Mouse (Mus musculus) c-Kit-positive CD71-positive TER-119-positive erythroid progenitor cells, embryonic 14.5 days (primary cell): ENCODE results near the gene Vmn1r58.
"Not testable (repeated sequence)": the region's sequence is repeated elsewhere in the genome, so short reads cannot be mapped to it uniquely, and the experiment has no call there.

Source experiments
- DNase-seq: peaks from one replicate; pipeline ENCODE4 v3.0.0-alpha.2; 2013; ENCODE audit warnings: low spot score

The Vmn1r58 gene

DNA sequence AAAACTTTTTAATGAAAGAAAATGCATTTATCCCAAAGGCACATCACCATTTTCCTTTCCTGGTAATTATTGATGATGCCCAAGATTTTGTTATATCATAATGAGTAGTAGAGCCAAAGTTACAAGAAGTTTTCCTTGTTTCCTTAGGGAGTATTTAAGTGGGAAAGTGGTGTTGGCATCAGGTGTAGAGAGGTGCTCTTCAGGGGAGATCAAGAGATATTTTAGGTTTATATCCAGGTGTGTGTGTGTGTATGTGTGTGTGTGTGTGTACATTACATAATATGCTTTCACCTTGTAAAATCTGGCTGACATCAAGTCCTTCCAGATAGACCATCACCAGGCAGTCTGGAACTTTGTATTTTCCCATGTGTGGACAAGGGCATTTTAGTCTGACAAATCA is at the start of gene Vmn1r58:
Vmn1r58 (minus strand) TSS at position 101 of the 400 bp plus-strand sequence.
- DNase-seq: not testable (repeated sequence)

DNA sequence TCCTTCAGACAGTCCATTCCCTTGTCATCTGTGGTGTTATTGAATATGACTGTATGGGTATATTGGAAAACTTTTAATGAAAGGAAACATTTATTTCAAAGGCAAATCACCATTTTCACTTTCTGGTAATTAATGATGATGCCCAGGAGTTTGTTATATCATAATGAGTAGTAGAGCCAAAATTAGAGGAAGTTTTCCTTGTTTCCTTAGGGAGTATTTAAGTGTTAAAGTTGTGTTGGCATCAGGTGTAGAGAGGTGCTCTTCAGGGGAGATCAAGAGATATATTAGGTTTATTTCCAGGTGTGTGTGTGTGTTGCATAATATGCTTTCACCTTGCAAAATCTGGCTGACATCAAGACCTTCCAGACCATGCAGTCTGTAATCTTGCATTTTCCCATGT is 43.5 kb upstream of the Vmn1r58 start, which contains the start of gene Vmn1r59:
Vmn1r59 (minus strand) TSS at position 101 of the 400 bp plus-strand sequence.
- DNase-seq: no peak

DNA sequence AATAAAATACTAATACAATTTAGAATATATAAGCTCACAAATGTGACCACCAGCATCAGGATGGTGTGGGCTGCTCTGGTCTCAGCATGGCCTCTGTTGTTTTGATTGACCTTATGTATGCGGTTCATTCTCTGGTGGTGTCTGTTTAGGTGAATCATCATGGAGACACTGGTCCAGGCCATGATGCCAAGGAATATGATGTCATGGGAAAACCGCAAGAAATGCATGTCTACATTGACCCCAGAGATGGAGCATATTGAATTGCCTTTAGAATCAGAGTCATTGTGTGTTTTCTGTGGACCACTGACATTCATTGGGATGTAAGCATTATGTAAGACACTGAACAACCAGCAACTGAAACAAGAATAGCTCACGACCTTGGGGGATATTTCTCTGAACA is 40.8 kb upstream of the Vmn1r58 start:
- DNase-seq: not testable (repeated sequence)

DNA sequence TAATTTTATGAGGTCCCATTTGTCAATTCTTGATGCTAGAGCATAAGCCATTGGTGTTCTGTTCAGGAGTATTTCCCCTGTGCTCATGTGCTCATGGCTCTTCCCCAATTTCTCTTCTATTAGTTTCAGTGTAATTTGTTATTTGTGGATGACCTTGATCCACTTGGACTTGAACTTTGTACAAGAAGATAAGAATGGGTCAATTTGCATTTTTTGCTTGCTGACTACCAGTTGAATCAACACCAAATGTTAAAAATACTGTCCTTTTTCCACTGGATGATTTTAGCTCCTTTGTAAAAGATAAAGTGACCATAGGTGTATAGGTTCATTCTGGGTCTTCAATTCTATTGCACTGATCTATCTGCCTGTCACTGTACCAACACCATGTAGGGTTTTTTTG is 35.4 kb upstream of the Vmn1r58 start:
- DNase-seq: no peak

DNA sequence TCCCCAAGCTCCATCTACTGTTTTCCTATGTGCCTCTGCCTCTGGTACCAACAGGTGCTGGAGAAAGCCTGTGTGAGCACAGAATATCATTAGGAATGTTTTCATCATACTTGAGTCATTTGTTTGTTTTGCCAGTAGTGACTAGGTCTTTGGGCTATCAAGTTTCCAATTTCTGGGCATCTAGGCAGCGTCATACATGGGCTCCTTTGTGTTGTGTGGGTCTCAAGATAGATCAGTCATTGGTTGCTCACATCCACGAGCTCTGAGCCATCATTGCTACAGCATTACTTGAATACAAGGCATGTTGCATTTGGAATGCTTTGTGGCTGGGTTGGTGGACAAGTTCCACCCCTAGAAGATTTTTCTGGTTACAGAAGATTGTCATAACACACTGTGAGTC is 7.0 kb downstream of the Vmn1r58 start:
- no peak for DNase-seq

DNA sequence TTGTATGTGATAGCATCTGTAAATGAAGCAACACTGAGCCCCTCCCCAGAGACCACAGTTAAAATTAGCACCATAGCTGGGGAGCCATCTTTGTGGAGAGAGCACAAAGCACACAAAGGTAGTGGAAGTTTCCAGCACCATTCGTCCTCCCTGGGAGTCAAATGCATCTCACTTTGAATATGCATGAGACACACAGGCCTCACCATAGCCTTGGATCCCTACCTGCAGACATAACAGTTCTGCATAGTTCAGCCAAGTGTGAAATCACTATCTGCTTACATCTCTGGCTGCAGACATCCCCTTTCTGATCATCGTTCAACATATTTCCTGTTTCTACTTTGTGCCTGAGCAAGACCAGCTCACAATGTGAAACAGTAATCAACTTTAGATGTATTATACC is 46.5 kb downstream of the Vmn1r58 start:
- no peak for DNase-seq

DNA sequence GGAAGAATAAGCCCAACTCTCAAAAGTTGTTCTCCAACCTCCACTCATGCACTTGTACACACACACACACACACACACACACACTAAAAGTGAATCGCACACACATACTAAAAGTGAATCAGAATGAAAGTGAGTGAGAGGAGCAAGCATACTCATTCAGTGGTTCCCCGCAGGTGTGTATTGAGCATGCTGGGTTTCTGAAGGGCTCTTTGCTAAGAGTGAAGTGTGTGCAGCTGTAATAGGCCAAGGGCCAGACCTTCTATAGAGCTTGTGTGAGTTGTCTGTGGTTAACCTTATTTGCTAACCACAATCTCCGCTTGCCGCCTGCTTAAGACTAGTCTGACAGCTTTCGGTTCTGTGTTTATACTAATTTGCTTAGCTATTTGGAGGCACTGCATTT is 49.6 kb downstream of the Vmn1r58 start:
- no peak for DNase-seq
